Mouse (Mus musculus) brain, embryonic 14.5 days (tissue): ENCODE results near the gene Bend3. TPM values are rescaled to one million over a fixed set of nuclear protein-coding genes. Genes with fewer than 3 reads are reported as not detected.

Source experiments
- DNase-seq: peaks from one replicate; pipeline ENCODE4 v3.0.0-alpha.2; 2011; ENCODE audit warnings: low read depth
- CTCF ChIP-seq: fragments of 200-500 bp; IDR thresholded peaks from 2 replicates; pipeline ENCODE4 v1.5.1; 2012; ENCODE audit warnings: inconsistent platforms, mild to moderate bottlenecking, moderate library complexity, borderline replicate concordance; ENCODE audit not compliant: insufficient read depth, insufficient read length; ENCODE audit errors: extremely low read depth
- POLR2A ChIP-seq: fragments of 200-500 bp; IDR thresholded peaks from 2 replicates; pipeline ENCODE4 v1.6.1; 2012; ENCODE audit warnings: mild to moderate bottlenecking, inconsistent platforms, borderline replicate concordance; ENCODE audit not compliant: poor library complexity, insufficient read depth, insufficient read length, severe bottlenecking; ENCODE audit errors: extremely low read depth
- polyA plus RNA-seq: library from polyadenylated mRNA; depleted of rRNA; stranded (reverse); fragments of >200 nt; gene quantifications from 2 replicates; pipeline ENCODE4 v1.2.3, GENCODE M21; 2012

The Bend3 gene
- polyA plus RNA-seq, 1 experiment, result 13.1 TPM

- TF ChIP-seq POLR2A (no peak), CTCF (no peak)
- DNase-seq, result no peak
Observed at GRCm38 (mm10) chr10:43454671-43455070, 24.0 kb upstream of the Bend3 start.

GRCm38 (mm10) chr10:43462821-43463220 lies 15.8 kb upstream of the Bend3 start:
- DNase-seq, result no peak
- TF ChIP-seq CTCF (no peak), POLR2A (no peak)

DNA sequence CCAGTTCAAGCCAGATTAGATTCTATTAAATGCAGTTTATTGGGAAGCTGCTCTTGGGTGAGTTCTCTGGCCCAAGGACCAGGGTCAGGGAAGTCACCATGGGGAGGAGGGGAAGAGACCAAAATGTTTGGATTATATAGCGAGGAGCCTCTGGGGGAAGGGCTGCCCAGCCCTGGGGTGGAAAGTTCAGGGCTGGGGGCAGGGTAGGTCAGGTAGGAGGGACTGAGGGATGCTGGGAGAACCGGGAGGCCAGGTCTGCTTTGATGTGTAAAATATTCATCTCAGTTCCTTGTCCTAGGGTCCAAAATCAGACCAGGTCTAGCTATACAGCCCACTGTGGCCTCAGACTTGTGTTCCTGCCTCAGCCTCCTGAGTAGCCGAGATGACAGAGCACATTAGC lies 15.4 kb upstream of the Bend3 start:
- TF ChIP-seq CTCF (no peak), POLR2A (no peak)
- DNase-seq, result no peak

GRCm38 (mm10) chr10:43466223-43466622 lies 12.4 kb upstream of the Bend3 start:
- TF ChIP-seq CTCF (no peak), POLR2A (no peak)
- no peak for DNase-seq

- TF ChIP-seq POLR2A (no peak), CTCF (no peak)
- DNase-seq, result no peak
Observed at GRCm38 (mm10) chr10:43467659-43468058, 11.0 kb upstream of the Bend3 start.

- DNase-seq, result no peak
- no peak for TF ChIP-seq POLR2A
- no peak for TF ChIP-seq CTCF
Observed at GRCm38 (mm10) chr10:43468293-43468692, 10.3 kb upstream of the Bend3 start.

- no peak for DNase-seq
- TF ChIP-seq POLR2A (no peak), CTCF (peak; percentile 47)
Observed at GRCm38 (mm10) chr10:43475376-43475775, 3.3 kb upstream of the Bend3 start.

- TF ChIP-seq CTCF (no peak), POLR2A (no peak)
- DNase-seq, result peak; percentile 74
Observed at GRCm38 (mm10) chr10:43477459-43477858, 1.2 kb upstream of the Bend3 start.

- TF ChIP-seq CTCF (no peak), POLR2A (no peak; the same call in 1 of the 2 replicates)
- peak; percentile 88 for DNase-seq
Observed at GRCm38 (mm10) chr10:43477865-43478681, 558 bp upstream of the Bend3 start.

- TF ChIP-seq CTCF, result peak; percentile 66
- peak; percentile 82 for TF ChIP-seq POLR2A
- DNase-seq, result peak; percentile 86
Observed at GRCm38 (mm10) chr10:43479436-43480157, 966 bp downstream of the Bend3 start.

DNA sequence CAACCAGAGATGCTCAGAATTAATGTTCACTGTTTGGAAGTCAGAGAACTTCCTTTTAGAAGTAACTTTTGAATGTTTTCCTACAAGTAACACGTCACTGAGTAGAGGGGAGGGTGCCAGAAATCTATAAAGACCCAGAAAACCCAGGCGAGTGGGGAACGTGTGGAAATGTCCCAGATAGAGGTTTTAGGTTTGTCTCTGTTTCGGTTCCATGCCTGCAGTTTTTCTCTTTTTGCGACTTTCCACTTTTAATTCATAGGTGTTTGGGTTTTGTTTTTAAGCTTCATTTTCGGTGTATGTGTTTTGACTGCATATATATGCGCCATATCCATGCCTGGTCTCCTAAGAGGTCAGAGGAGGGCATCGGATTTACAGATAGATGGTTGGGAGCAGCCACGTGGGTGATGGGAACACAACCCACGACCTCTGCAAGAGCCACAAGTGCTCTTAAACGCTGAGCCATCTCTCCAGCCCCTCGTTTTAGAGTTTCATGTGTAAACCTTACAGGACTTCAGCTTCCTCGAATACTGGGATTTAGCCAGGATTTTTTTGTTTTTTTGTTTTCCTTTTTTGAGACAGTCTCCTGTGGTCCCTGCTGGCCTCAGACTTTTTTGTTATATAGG lies 1.7 kb downstream of the Bend3 start:
- DNase-seq, result peak; percentile 20
- no peak for TF ChIP-seq CTCF
- no peak for TF ChIP-seq POLR2A
